Mouse (Mus musculus) frontal cortex, postnatal 10 days (tissue): Measurements from ENCODE around the gene Rgs9bp.
"Not testable (repeated sequence)": the region's sequence is repeated elsewhere in the genome, so short reads cannot be mapped to it uniquely, and the experiment has no call there.

ENCODE experiments used
- DNase-seq, 2 experiments: peaks; one replicate each; pipeline ENCODE4 v3.0.0; 2022; ENCODE audit warnings: low spot score in 2 of 2, mixed read lengths in 1 of 2

Rgs9bp gene

DNA sequence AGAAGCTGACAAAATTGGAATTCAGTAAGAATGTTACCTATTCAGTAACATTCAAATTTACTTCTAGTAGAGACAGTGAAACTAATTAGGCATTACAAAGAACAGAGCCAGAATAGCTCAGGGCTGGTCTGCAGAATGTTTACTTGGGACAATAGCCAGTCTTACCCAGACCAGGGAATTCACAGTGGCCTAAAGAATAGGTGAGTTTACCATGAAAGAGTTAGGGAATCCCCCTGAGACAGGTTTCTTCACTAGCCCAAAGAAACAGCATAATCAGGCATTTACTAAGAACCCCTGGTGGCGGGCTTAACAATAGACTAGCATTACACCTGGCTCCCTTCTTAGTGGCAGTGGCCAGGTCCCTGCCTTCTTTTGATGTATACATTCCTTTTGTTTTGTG lies 54.8 kb downstream of the Rgs9bp start:
- not testable (repeated sequence) for DNase-seq

DNA sequence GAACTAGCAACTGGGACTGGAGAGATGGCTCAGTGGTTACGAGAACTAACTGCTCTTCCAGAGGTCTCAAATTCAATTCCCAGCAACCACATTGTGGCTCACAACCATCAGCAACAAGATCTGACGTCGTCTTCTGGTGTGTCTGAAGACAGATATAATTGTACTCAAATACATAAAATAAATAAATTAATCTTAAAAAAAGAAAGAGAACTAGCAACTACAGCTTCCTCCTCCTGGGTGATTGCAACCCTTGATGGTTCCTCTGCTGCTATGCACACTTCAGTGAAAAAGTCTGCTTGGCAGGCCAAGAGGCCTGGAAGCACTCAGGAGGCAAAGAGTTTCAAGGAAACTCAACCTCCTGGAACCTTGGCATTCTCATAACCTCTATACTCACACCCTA lies 55.4 kb downstream of the Rgs9bp start:
- DNase-seq = no peak
